Mouse (Mus musculus): Measurements from ENCODE around the gene Irs3.
"Not testable (repeated sequence)": the region's sequence is repeated elsewhere in the genome, so short reads cannot be mapped to it uniquely, and the experiment has no call there.

Gene Irs3

GRCm38 (mm10) chr5:137623937-137624530, 21.5 kb downstream of the Irs3 start:
- DNase-seq (ENCODE audit: low spot score in 2 of 2) = no peak

- no peak for DNase-seq (ENCODE audit: low spot score in 2 of 2)
Measured at GRCm38 (mm10) chr5:137615347-137615746, 30.2 kb downstream of the Irs3 start.

- not testable (repeated sequence) for DNase-seq (ENCODE audit: low spot score in 2 of 2)
Measured at GRCm38 (mm10) chr5:137614921-137615320, 30.6 kb downstream of the Irs3 start.

GRCm38 (mm10) chr5:137613550-137613949, 32.0 kb downstream of the Irs3 start, which contains the start of gene Pcolce:
Gene Pcolce, minus strand, starts transcription at chr5:137613784.
- no peak for DNase-seq (ENCODE audit: low spot score in 2 of 2)

GRCm38 (mm10) chr5:137613076-137613475, 32.4 kb downstream of the Irs3 start:
- DNase-seq (ENCODE audit: low spot score in 2 of 2) = no peak

- no peak for DNase-seq (ENCODE audit: low spot score in 2 of 2)
Measured at GRCm38 (mm10) chr5:137611245-137611602, 34.3 kb downstream of the Irs3 start.

- DNase-seq (ENCODE audit: low spot score in 2 of 2) = no peak
Measured at GRCm38 (mm10) chr5:137610548-137611244, 34.8 kb downstream of the Irs3 start.

- no peak for DNase-seq (ENCODE audit: low spot score in 2 of 2)
Measured at GRCm38 (mm10) chr5:137610056-137610455, 35.5 kb downstream of the Irs3 start.

- DNase-seq (ENCODE audit: low spot score in 2 of 2) = no peak
Measured at GRCm38 (mm10) chr5:137609292-137609691, 36.2 kb downstream of the Irs3 start.

- DNase-seq (ENCODE audit: low spot score in 2 of 2) = no peak
Measured at GRCm38 (mm10) chr5:137608654-137609190, 36.8 kb downstream of the Irs3 start.

GRCm38 (mm10) chr5:137607860-137608653, 37.5 kb downstream of the Irs3 start:
- DNase-seq (ENCODE audit: low spot score in 2 of 2) = no peak

- no peak for DNase-seq (ENCODE audit: low spot score in 2 of 2)
Measured at GRCm38 (mm10) chr5:137601365-137601729, 44.2 kb downstream of the Irs3 start.

GRCm38 (mm10) chr5:137600619-137601364, 44.7 kb downstream of the Irs3 start, which contains the start of gene Mospd3:
Gene Mospd3, minus strand, starts transcription at chr5:137601058.
- peak; percentile 97 for DNase-seq (ENCODE audit: low spot score in 2 of 2)

- peak in 1 of 2 experiments; percentile 45 for DNase-seq (ENCODE audit: low spot score in 2 of 2)
Measured at GRCm38 (mm10) chr5:137600281-137600618, 45.3 kb downstream of the Irs3 start.

GRCm38 (mm10) chr5:137599600-137599999, 45.9 kb downstream of the Irs3 start:
- no peak for DNase-seq (ENCODE audit: low spot score in 2 of 2)

- no peak for DNase-seq (ENCODE audit: low spot score in 2 of 2)
Measured at GRCm38 (mm10) chr5:137598100-137598826, 47.3 kb downstream of the Irs3 start.

GRCm38 (mm10) chr5:137597625-137598024, 47.9 kb downstream of the Irs3 start:
- no peak for DNase-seq (ENCODE audit: low spot score in 2 of 2)

GRCm38 (mm10) chr5:137596601-137597261, 48.8 kb downstream of the Irs3 start:
- no peak for DNase-seq (ENCODE audit: low spot score in 2 of 2)

- no peak for DNase-seq (ENCODE audit: low spot score in 2 of 2)
Measured at GRCm38 (mm10) chr5:137595921-137596320, 49.6 kb downstream of the Irs3 start.

Measured in right cerebral cortex, postnatal 10 days (tissue).